Mouse (Mus musculus) MEL (cell line): ENCODE results near the gene Zgrf1. TPM values are rescaled to one million over a fixed set of nuclear protein-coding genes. Genes with fewer than 3 reads are reported as not detected.

Experiments used
- DNase-seq: peaks from one replicate; pipeline ENCODE4 v3.0.0; 2011; ENCODE audit warnings: low read depth, low spot score
- H3K27ac ChIP-seq: 2 replicates; pipeline ENCODE4 v1.5.1; 2012; ENCODE audit warnings: low read depth, mild to moderate bottlenecking, control low read depth, low read length, moderate library complexity; ENCODE audit not compliant: control insufficient read depth
- H3K27me3 ChIP-seq, 2 experiments: fragments of 150-350 bp in 1 of 2; sonication (generic) in 1 of 2; 2 replicates each; pipeline ENCODE4 v1.6.1; 2012; ENCODE audit warnings: low read length in 2 of 2, mild to moderate bottlenecking in 2 of 2, improper control_type of control experiment in 1 of 2, moderate library complexity in 1 of 2; ENCODE audit not compliant: insufficient read depth in 2 of 2, control insufficient read depth in 1 of 2
- H3K36me3 ChIP-seq, 2 experiments: 2 replicates each; pipeline ENCODE4 v1.6.1; 2012 to 2014; ENCODE audit warnings: low read length in 2 of 2, improper control_type of control experiment in 1 of 2, inconsistent platforms in 1 of 2, mild to moderate bottlenecking in 1 of 2; ENCODE audit not compliant: insufficient read depth in 2 of 2, control insufficient read depth in 1 of 2
- H3K4me1 ChIP-seq, 2 experiments: fragments of 150-350 bp in 1 of 2; sonication (generic) in 1 of 2; 2 replicates each; pipeline ENCODE4 v1.6.1; 2012; ENCODE audit warnings: low read length in 2 of 2, improper control_type of control experiment in 1 of 2, mild to moderate bottlenecking in 1 of 2; ENCODE audit not compliant: insufficient read depth in 2 of 2, control insufficient read depth in 1 of 2
- H3K4me3 ChIP-seq, 2 experiments: fragments of 150-350 bp in 1 of 2; sonication (generic) in 1 of 2; 2 replicates each; pipeline ENCODE4 v1.5.1; 2012; ENCODE audit warnings: low read depth in 2 of 2, low read length in 2 of 2, mild to moderate bottlenecking in 2 of 2, moderate library complexity in 2 of 2, control low read depth in 1 of 2, improper control_type of control experiment in 1 of 2; ENCODE audit not compliant: control insufficient read depth in 1 of 2, insufficient read depth in 1 of 2
- H3K79me2 ChIP-seq: 2 replicates; pipeline ENCODE4 v1.6.1; 2012; ENCODE audit warnings: mild to moderate bottlenecking, low read length, moderate library complexity; ENCODE audit not compliant: control insufficient read depth, poor library complexity, insufficient read depth
- H3K9ac ChIP-seq: 2 replicates; pipeline ENCODE4 v1.6.1; 2012; ENCODE audit warnings: low read depth, mild to moderate bottlenecking, control low read depth, low read length, moderate library complexity; ENCODE audit not compliant: control insufficient read depth, poor library complexity, severe bottlenecking
- H3K9me3 ChIP-seq: fragments of 150-350 bp; sonication (generic); replicated peaks from 2 replicates; pipeline ENCODE4 v1.6.1; 2012; ENCODE audit warnings: mild to moderate bottlenecking, low read length, improper control_type of control experiment, moderate library complexity; ENCODE audit not compliant: insufficient read depth
- BHLHE40 ChIP-seq: IDR thresholded peaks from 2 replicates; pipeline ENCODE4 v1.6.1; 2012; ENCODE audit warnings: low read depth, mild to moderate bottlenecking, inconsistent platforms, low read length, improper control_type of control experiment, borderline replicate concordance
- ELF1 ChIP-seq: IDR thresholded peaks from 2 replicates; pipeline ENCODE4 v1.6.1; 2014; ENCODE audit warnings: low read depth, mild to moderate bottlenecking, inconsistent platforms, low read length, improper control_type of control experiment, moderate library complexity
- EP300 ChIP-seq, 2 experiments: IDR thresholded peaks; 2 replicates each; pipeline ENCODE4 v1.6.1; 2011; ENCODE audit warnings: improper control_type of control experiment in 2 of 2, low read length in 2 of 2, low read depth in 1 of 2, mild to moderate bottlenecking in 1 of 2
- ETS1 ChIP-seq: IDR thresholded peaks from 2 replicates; pipeline ENCODE4 v1.6.1; 2012; ENCODE audit warnings: low read depth, mild to moderate bottlenecking, inconsistent platforms, low read length, improper control_type of control experiment, moderate library complexity
- GABPA ChIP-seq: IDR thresholded peaks from 2 replicates; pipeline ENCODE4 v1.6.1; 2012; ENCODE audit warnings: low read depth, mild to moderate bottlenecking, inconsistent platforms, low read length, improper control_type of control experiment, moderate library complexity
- JUND ChIP-seq: IDR thresholded peaks from 2 replicates; pipeline ENCODE4 v1.6.1; 2011; ENCODE audit warnings: low read depth, mild to moderate bottlenecking, improper control_type of control experiment, low read length
- KAT2A ChIP-seq: conservative IDR thresholded peaks from 2 replicates; pipeline ENCODE4 v1.6.1; 2012; ENCODE audit warnings: low read depth, low read length, improper control_type of control experiment, inconsistent platforms
- MXI1 ChIP-seq: IDR thresholded peaks from 2 replicates; pipeline ENCODE4 v1.6.1; 2011; ENCODE audit warnings: mild to moderate bottlenecking, low read depth, low read length, improper control_type of control experiment
- MYB ChIP-seq: IDR thresholded peaks from 2 replicates; pipeline ENCODE4 v1.6.1; 2011; ENCODE audit warnings: mild to moderate bottlenecking, low read depth, low read length, improper control_type of control experiment
- MYC ChIP-seq: IDR thresholded peaks from 2 replicates; pipeline ENCODE4 v1.6.1; 2011; ENCODE audit warnings: low read depth, mild to moderate bottlenecking, low read length, improper control_type of control experiment, moderate library complexity
- NELFE ChIP-seq: IDR thresholded peaks from 2 replicates; pipeline ENCODE4 v1.6.1; 2011; ENCODE audit warnings: low read depth, low read length, improper control_type of control experiment
- NRF1 ChIP-seq: IDR thresholded peaks from 2 replicates; pipeline ENCODE4 v1.6.1; 2014; ENCODE audit warnings: low read depth, mild to moderate bottlenecking, inconsistent platforms, low read length, improper control_type of control experiment, moderate library complexity; ENCODE audit not compliant: poor library complexity, insufficient read depth, severe bottlenecking
- POLR2A ChIP-seq, 2 experiments: IDR thresholded peaks; 2 replicates each; pipeline ENCODE4 v1.6.1; 2011 to 2012; ENCODE audit warnings: low read length in 2 of 2, mild to moderate bottlenecking in 2 of 2, control low read depth in 1 of 2, improper control_type of control experiment in 1 of 2, low read depth in 1 of 2, moderate library complexity in 1 of 2; ENCODE audit not compliant: control insufficient read depth in 1 of 2, insufficient read depth in 1 of 2, poor library complexity in 1 of 2
- POLR2AphosphoS2 ChIP-seq: IDR thresholded peaks from 2 replicates; pipeline ENCODE4 v1.6.1; 2011; ENCODE audit warnings: low read length, improper control_type of control experiment
- RAD21 ChIP-seq: IDR thresholded peaks from 2 replicates; pipeline ENCODE4 v1.6.1; 2011; ENCODE audit warnings: mild to moderate bottlenecking, low read depth, low read length, improper control_type of control experiment
- RCOR1 ChIP-seq: IDR thresholded peaks from 2 replicates; pipeline ENCODE4 v1.6.1; 2012; ENCODE audit warnings: low read depth, mild to moderate bottlenecking, inconsistent platforms, low read length, improper control_type of control experiment
- SIN3A ChIP-seq: IDR thresholded peaks from 2 replicates; pipeline ENCODE4 v1.6.1; 2012; ENCODE audit warnings: low read length, improper control_type of control experiment, inconsistent platforms
- TBP ChIP-seq: IDR thresholded peaks from 2 replicates; pipeline ENCODE4 v1.8.0; 2011; ENCODE audit warnings: low read depth, low read length, improper control_type of control experiment
- TCF12 ChIP-seq: IDR thresholded peaks from 2 replicates; pipeline ENCODE4 v1.6.1; 2014; ENCODE audit warnings: low read depth, mild to moderate bottlenecking, inconsistent platforms, low read length, improper control_type of control experiment, moderate library complexity
- UBTF ChIP-seq: IDR thresholded peaks from 2 replicates; pipeline ENCODE4 v1.6.1; 2012; ENCODE audit warnings: low read depth, mild to moderate bottlenecking, inconsistent platforms, low read length, improper control_type of control experiment, moderate library complexity, borderline replicate concordance; ENCODE audit not compliant: insufficient read depth
- USF1 ChIP-seq: IDR thresholded peaks from 2 replicates; pipeline ENCODE4 v1.6.1; 2014; ENCODE audit warnings: low read depth, mild to moderate bottlenecking, inconsistent platforms, low read length, improper control_type of control experiment, moderate library complexity
- ZKSCAN1 ChIP-seq: IDR thresholded peaks from 2 replicates; pipeline ENCODE4 v1.6.1; 2012; ENCODE audit warnings: low read depth, mild to moderate bottlenecking, inconsistent platforms, low read length, improper control_type of control experiment, moderate library complexity
- ZMIZ1 ChIP-seq: IDR thresholded peaks from 2 replicates; pipeline ENCODE4 v1.6.1; 2012; ENCODE audit warnings: low read depth, mild to moderate bottlenecking, inconsistent platforms, low read length, improper control_type of control experiment, moderate library complexity
- polyA plus RNA-seq, 2 experiments: library from polyadenylated mRNA; stranded (reverse) in 1 of 2; unstranded in 1 of 2; fragments of >175 nt in 1 of 2; fragments of >200 nt in 1 of 2; gene quantifications; 2 replicates each; pipeline versions ENCODE4 v1.2.1 to v1.2.4; 2012; ENCODE audit warnings: low replicate concordance in 2 of 2, low read depth in 1 of 2; ENCODE audit not compliant: insufficient read length in 2 of 2, insufficient read depth in 1 of 2, missing spikeins in 1 of 2
- total RNA-seq: library from RNA; depleted of rRNA; stranded (reverse); fragments of 300-350 nt; gene quantifications from 2 replicates; pipeline ENCODE4 v1.2.3, GENCODE M21; 2012

The Zgrf1 gene
- total and polyA plus RNA-seq, 3 experiments = 6.7 to 8.2 TPM; not detected in 1

DNA sequence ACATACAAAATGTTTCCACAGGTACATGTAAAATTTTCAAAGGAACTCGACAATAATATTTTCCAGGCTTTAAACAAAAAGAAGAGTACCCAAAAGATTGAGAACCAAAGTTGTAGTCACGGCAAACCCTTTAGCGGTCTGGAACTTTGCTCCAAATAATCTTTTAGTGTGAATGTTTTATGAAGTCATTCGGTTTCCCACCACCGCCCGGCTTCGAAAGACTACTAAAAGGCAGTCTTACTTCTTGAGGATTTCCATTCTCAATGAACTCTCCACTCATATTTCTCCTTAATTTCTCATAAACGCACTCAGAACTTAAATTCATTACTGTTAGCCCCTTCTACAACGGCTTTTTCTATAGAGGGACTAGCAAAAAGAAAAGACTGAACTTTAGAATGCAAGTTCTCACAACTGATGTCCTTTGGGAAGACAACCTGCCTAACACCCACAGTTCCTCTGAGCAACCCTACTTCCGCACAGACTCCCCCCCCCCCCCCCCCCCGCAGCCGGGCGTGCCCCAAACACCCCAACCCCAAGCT is 786 bp upstream of the Zgrf1 start:
- peaks cover 25% of the 10 kb centered on the region for H3K79me2 ChIP-seq
- peak overlapping the region; percentile 73 to 90 for H3K4me3 ChIP-seq
- H3K9me3 ChIP-seq = no peaks in the 10 kb centered on the region
- H3K4me1 ChIP-seq = peaks cover 0 to 2% of the 10 kb centered on the region in 2 experiments; a peak in 1 of 4 replicates
- H3K27ac ChIP-seq = peak overlapping the region; percentile 84
- DNase-seq = no peak
- H3K36me3 ChIP-seq = peaks cover 5 to 13% of the 10 kb centered on the region in 2 experiments
- TF ChIP-seq NELFE = peak; percentile 66; the same call in 1 of the 2 replicates
- TF ChIP-seq ETS1 = no peak
- TF ChIP-seq USF1 = no peak
- no peak for TF ChIP-seq BHLHE40
- TF ChIP-seq EP300 (IDR thresholded peaks at IDR 0.05; ENCODE audit: low read depth in 1 of 2, low read length in 2 of 2) = no peak
- TF ChIP-seq TBP = no peak
- no peak for TF ChIP-seq UBTF
- TF ChIP-seq GABPA = no peak
- TF ChIP-seq RAD21 = no peak
- TF ChIP-seq MXI1 = no peak
- no peak for TF ChIP-seq ZKSCAN1
- peak; percentile 23; the same call in 1 of the 2 replicates for TF ChIP-seq TCF12
- no peak; the same call in 1 of the 2 replicates for TF ChIP-seq SIN3A
- no peak for TF ChIP-seq MYB
- TF ChIP-seq POLR2A (IDR thresholded peaks at IDR 0.05; ENCODE audit: control insufficient read depth in 1 of 2, insufficient read depth in 1 of 2, low read depth in 1 of 2, low read length in 2 of 2, poor library complexity in 1 of 2) = peak in 1 of 2 experiments; percentile 18; a peak in 1 of 4 replicates
- TF ChIP-seq JUND = no peak
- no peak for TF ChIP-seq KAT2A
- no peak for TF ChIP-seq RCOR1
- peak; percentile 72 for TF ChIP-seq ELF1
- peak; percentile 18; the same call in 1 of the 2 replicates for TF ChIP-seq POLR2AphosphoS2
- TF ChIP-seq ZMIZ1 = peak; percentile 81
- TF ChIP-seq, all 39 proteins: peak for 6
- peak overlapping the region; percentile 86 for H3K9ac ChIP-seq
- H3K27me3 ChIP-seq = no peaks in the 10 kb centered on the region

DNA sequence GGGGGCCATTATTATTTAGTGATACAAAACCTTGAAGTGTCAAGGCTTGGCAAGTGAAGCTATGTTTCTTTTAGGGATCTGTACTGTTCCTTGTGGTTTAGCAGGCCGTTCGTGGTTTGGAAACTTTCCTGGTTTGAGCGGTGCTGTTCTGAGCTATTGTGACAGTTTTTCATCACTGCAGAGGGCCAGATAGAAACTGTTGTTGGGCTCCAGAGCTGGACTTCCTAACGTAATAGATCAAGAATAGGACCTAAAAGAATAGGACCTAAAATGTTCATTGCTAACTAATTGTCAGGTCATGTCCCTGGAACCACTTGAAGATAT is 393 bp downstream of the Zgrf1 start:
- Histone ChIP-seq H3K4me1 (peaks cover 0 to 2% of the 10 kb centered on the region in 2 experiments; a peak in 1 of 4 replicates), H3K27ac (peak overlapping the region; percentile 74), H3K27me3 (no peaks in the 10 kb centered on the region), H3K79me2 (peaks cover 25% of the 10 kb centered on the region), H3K9ac (peak overlapping the region; percentile 86), H3K9me3 (no peaks in the 10 kb centered on the region), H3K36me3 (peaks cover 5 to 13% of the 10 kb centered on the region in 2 experiments), H3K4me3 (peak overlapping the region; percentile 72 to 79)
- no peak for DNase-seq
- no peak for TF ChIP-seq NRF1
- no peak for TF ChIP-seq TCF12
- TF ChIP-seq ETS1 = no peak
- no peak for TF ChIP-seq MYC
- TF ChIP-seq, all 39 proteins: peak for 0
